Mouse (Mus musculus) adrenal gland, postnatal 14 days (tissue): ENCODE data around the gene Foxp1. TPM values are rescaled to one million over a fixed set of nuclear protein-coding genes. Genes with fewer than 3 reads are reported as not detected.

Experiments
- microRNA-seq, 2 experiments: library from miRNA; unstranded; fragments of <30 nt; microRNA quantifications; one replicate each; pipeline ENCODE4 v1.2.0; 2021
- total RNA-seq: library from RNA; stranded (reverse); gene quantifications from 2 replicates; pipeline ENCODE4 v1.2.3, GENCODE M21; 2021

Gene Foxp1
- total RNA-seq, 1 experiment from 2014 or later, result 46.4 TPM

Small RNAs within 50 kb of the gene (microRNA-seq; reads per million reads assigned to microRNA genes)
- 0 reads per million in 2 experiments for gene Gm22328
- gene Gm49348, result 0 reads per million in 2 experiments

Other genes starting within 250 kb of the Foxp1 start
- gene Eif4e3, start 144.1 kb upstream of the Foxp1 start, total RNA-seq, result 32.9 and 33.6 TPM in 2 replicates
- gene Gm20696, start 144.1 kb upstream of the Foxp1 start, total RNA-seq, result 5.0 and 7.7 TPM in 2 replicates
- 2.8 and 3.6 TPM in 2 replicates for gene Gpr27, start 170.0 kb upstream of the Foxp1 start, total RNA-seq
- gene Prok2, start 203.7 kb upstream of the Foxp1 start, total RNA-seq, result not detected in 2 replicates